Mouse (Mus musculus) ES-E14 (cell line): ENCODE measurements around the gene Cuedc1. TPM values are rescaled to one million over a fixed set of nuclear protein-coding genes. Genes with fewer than 3 reads are reported as not detected.

Experiments used
- DNase-seq: peaks from one replicate; pipeline ENCODE4 v3.0.0-alpha.2; 2013; ENCODE audit warnings: low read depth, low spot score
- H3K27ac ChIP-seq: 2 replicates; pipeline ENCODE4 v1.5.1; 2012; ENCODE audit warnings: low read depth, mild to moderate bottlenecking, low read length, moderate library complexity, mixed read lengths; ENCODE audit not compliant: poor library complexity, insufficient read depth, severe bottlenecking
- H3K36me3 ChIP-seq: 2 replicates; pipeline ENCODE4 v1.6.1; 2012; ENCODE audit warnings: mild to moderate bottlenecking, low read length, moderate library complexity, mixed read lengths; ENCODE audit not compliant: control insufficient read depth, poor library complexity, insufficient read depth, severe bottlenecking
- H3K4me1 ChIP-seq, 2 experiments: fragments of 150-350 bp in 1 of 2; sonication (generic) in 1 of 2; 2 replicates each; pipeline ENCODE4 v1.6.1; 2012; ENCODE audit warnings: low read length in 2 of 2, mild to moderate bottlenecking in 1 of 2, mixed read lengths in 1 of 2; ENCODE audit not compliant: control insufficient read depth in 2 of 2, insufficient read depth in 2 of 2, poor library complexity in 1 of 2
- H3K4me3 ChIP-seq, 2 experiments: fragments of 150-350 bp in 1 of 2; sonication (generic) in 1 of 2; 2 replicates each; pipeline ENCODE4 v1.5.1; 2012; ENCODE audit warnings: low read length in 2 of 2, low read depth in 1 of 2, mild to moderate bottlenecking in 1 of 2, mixed read lengths in 1 of 2; ENCODE audit not compliant: insufficient read depth in 1 of 2, poor library complexity in 1 of 2, severe bottlenecking in 1 of 2
- H3K9ac ChIP-seq: 2 replicates; pipeline ENCODE4 v1.6.1; 2012; ENCODE audit warnings: low read depth, mild to moderate bottlenecking, low read length, mixed read lengths; ENCODE audit not compliant: poor library complexity, insufficient read depth, severe bottlenecking
- H3K9me3 ChIP-seq: fragments of 150-350 bp; sonication (generic); 2 replicates; pipeline ENCODE4 v1.6.1; 2012; ENCODE audit warnings: low read depth, mild to moderate bottlenecking, low read length; ENCODE audit not compliant: control insufficient read depth, insufficient read depth
- CHD2 ChIP-seq: IDR thresholded peaks from 2 replicates; pipeline ENCODE4 v1.6.1; 2014; ENCODE audit warnings: mild to moderate bottlenecking, low read depth, low read length, inconsistent platforms
- HCFC1 ChIP-seq: IDR thresholded peaks from 2 replicates; pipeline ENCODE4 v1.6.1; 2012; ENCODE audit warnings: low read length, inconsistent platforms, borderline replicate concordance; ENCODE audit not compliant: insufficient read depth
- MAFK ChIP-seq: IDR thresholded peaks from 2 replicates; pipeline ENCODE4 v1.6.1; 2014; ENCODE audit warnings: mild to moderate bottlenecking, low read depth, low read length, inconsistent platforms; ENCODE audit not compliant: insufficient read depth
- ZC3H11A ChIP-seq: IDR thresholded peaks from 2 replicates; pipeline ENCODE4 v1.6.1; 2012; ENCODE audit warnings: low read depth, mild to moderate bottlenecking, inconsistent platforms, low read length, borderline replicate concordance
- ZNF384 ChIP-seq: IDR thresholded peaks from 2 replicates; pipeline ENCODE4 v1.6.1; 2012; ENCODE audit warnings: low read depth, low read length, inconsistent platforms
- in situ Hi-C, 2 experiments: fragments of 600-800 bp; cut with MboI; formaldehyde crosslinking; loops; one replicate each; pipeline ENCODE4 v1.15.1; 2025; ENCODE audit warnings: low sequenced_read_pairs in 2 of 2, inconsistent platforms in 1 of 2; ENCODE audit not compliant: unreplicated experiment in 2 of 2
- total RNA-seq: library from RNA; depleted of rRNA; stranded (reverse); fragments of 300-350 nt; gene quantifications from 2 replicates; pipeline ENCODE4 v1.2.3, GENCODE M21; 2012

Cuedc1 gene
- total RNA-seq, 1 experiment = 8.7 TPM

DNA sequence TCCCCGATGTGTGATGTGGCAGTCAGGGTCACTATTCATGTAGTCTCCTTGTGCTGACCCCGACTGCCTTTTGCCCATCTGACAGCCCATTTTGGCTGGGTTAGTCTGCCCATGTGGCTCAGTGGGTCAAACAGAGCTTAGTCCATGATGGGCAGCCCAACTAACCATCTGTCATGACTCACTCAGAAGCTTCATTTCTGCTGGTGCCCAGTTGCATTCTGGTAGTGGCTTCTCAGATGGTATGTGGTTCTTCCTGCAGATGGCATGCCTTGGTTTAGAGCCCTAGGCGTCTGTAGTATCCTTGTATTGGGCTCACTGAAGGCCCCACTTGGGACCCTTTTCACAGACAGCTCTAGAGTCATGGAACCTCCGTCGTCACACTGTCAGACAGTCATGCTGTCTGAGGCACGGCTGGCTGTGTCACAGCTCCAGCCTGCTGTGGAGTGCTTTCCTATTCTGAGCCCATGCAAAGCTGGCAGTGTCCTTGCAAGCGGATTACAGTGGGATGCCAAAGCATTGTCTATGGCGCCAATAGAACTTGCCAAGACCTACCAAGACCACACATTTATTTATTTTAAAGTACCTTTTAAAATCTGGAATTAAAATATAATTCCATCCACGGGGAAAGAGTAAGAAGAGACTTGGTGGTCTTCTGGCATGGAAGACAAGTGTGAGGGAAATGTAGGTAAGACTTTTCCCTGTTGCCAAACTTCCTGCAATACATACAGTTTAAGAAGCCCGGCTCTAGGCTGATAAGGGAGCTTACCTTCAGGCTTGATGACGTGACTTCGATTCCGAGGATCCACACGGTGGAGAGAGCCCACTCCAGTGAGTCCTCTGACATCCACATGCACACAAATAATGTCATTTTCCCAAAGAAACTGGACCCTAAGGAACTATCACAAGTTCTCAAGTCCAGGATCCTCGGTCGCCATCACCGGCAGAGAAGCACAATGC lies 129.4 kb downstream of the Cuedc1 start:
- Histone ChIP-seq H3K9me3 (no peaks in the 10 kb centered on the region), H3K36me3 (no peaks in the 10 kb centered on the region), H3K4me3 (no peak overlapping the region), H3K9ac (no peak overlapping the region), H3K27ac (no peak overlapping the region), H3K4me1 (no peaks in the 10 kb centered on the region)
- in situ Hi-C loops = no loop called here
- TF ChIP-seq ZC3H11A (no peak), ZNF384 (no peak), MAFK (no peak), HCFC1 (no peak), CHD2 (no peak)
- DNase-seq = no peak

DNA sequence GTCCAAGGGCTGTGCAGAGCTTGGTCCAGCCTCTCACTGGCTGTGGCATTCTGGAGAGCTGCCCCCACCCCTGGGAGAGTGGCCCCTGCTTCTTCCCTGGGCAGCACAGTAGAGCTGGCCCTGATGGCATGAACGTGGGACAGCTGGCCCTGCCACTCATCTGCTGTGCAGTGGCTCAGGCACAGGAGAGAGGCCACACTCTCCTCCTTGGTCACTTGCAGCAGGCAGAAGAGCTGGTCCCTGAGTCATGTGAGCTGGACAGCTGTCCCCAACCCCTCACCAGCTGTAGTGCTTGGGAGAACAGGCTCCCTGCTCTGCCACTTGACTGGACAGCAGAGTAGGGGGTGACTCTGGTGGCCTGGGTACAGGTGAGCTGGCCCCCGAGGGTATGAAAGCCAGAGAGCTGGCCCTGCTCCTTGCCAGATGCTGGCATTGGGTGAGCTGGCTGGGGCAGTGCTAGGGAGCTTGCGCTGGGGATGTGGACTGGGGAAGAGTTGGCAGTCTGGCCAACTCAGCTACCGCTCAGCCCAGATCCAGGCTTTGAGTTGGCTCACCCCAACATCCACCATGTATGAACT lies 133.4 kb downstream of the Cuedc1 start:
- in situ Hi-C loops = no loop called here
- DNase-seq = no peak
- no peaks in the 10 kb centered on the region for H3K36me3 ChIP-seq
- H3K4me1 ChIP-seq = peaks cover 0 to 2% of the 10 kb centered on the region in 2 experiments; a peak in 1 of 4 replicates
- no peak for TF ChIP-seq MAFK
- no peak for TF ChIP-seq ZNF384
- H3K9me3 ChIP-seq = no peaks in the 10 kb centered on the region
- no peak overlapping the region for H3K27ac ChIP-seq
- H3K9ac ChIP-seq = no peak overlapping the region
- no peak overlapping the region for H3K4me3 ChIP-seq

DNA sequence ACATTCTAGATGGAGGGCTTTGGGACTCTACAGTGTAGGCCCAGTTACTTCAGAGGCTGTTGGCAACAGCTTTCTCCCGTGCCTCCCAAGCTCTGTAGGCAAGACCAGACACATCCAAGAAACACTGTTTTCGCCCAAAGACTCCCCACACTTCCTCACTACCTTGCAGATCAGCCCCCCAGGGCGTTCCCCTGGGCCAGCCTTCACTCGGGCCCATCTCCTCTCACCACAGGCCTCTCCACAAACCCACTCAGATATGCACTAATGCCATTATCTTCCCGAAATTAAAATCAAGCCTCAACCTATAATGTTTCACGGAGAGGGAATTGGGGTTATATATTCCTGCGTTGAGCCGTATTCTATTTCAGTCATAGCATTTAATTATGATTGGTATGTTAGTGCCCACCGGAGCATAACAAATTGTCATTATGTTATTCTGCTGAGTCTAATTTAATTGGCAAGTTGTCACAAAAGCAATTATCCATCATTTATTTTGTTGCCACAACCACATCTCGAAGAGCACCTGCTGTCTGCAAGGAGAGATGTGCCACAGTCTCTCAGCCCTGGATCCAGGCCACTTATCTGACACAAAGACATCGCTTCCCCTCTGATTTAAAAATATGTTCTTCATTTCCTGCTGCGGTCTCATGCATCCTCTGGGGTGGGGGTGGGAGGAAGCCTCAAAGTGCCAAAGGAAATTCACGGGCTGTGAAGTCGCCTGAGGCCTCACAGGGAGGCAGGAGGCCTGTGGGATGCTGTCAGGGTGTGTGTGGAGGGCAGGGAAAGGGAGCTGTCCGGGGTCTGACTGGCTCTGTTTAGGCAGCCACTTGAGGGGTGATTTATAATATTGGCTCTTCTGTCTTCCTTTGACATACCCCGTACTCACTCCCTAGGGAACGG lies 135.9 kb downstream of the Cuedc1 start:
- TF ChIP-seq MAFK (no peak), ZC3H11A (no peak), CHD2 (no peak), HCFC1 (no peak), ZNF384 (no peak)
- Histone ChIP-seq H3K9ac (no peak overlapping the region), H3K27ac (no peak overlapping the region), H3K36me3 (no peaks in the 10 kb centered on the region), H3K4me3 (no peak overlapping the region), H3K9me3 (no peaks in the 10 kb centered on the region), H3K4me1 (peaks cover 0 to 2% of the 10 kb centered on the region in 2 experiments; a peak in 1 of 4 replicates)
- no peak for DNase-seq
- in situ Hi-C loops = no loop called here

DNA sequence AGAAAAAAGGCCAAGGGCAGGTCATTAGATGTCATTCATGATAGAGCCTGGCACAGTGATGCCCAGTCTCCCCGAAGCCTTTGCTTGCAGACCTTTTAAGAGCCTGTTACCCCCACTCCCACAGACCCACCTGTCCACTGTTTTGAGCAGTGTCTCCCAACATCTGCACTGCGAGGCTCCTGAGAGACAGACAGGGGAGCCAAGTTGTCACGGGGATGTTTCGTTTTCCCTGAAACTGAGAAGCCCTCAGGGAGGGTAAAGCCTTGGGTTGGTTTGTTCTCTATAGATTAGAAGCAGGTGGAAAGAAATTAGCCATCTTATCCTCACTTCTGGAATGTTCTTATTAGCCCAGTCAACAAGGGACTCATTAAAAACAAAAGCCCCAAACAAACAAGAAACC lies 136.9 kb downstream of the Cuedc1 start:
- H3K9me3 ChIP-seq = no peaks in the 10 kb centered on the region
- TF ChIP-seq ZNF384 = no peak
- no peak for TF ChIP-seq ZC3H11A
- TF ChIP-seq CHD2 = no peak
- TF ChIP-seq HCFC1 = no peak
- TF ChIP-seq MAFK = no peak
- no peak overlapping the region for H3K9ac ChIP-seq
- H3K4me1 ChIP-seq = peaks cover 0 to 2% of the 10 kb centered on the region in 2 experiments; a peak in 1 of 4 replicates
- in situ Hi-C loops = no loop called here
- H3K4me3 ChIP-seq = no peak overlapping the region
- no peaks in the 10 kb centered on the region for H3K36me3 ChIP-seq
- no peak for DNase-seq
- H3K27ac ChIP-seq = no peak overlapping the region
